Mouse (Mus musculus) lung, embryonic 16.5 days (tissue): ENCODE results near the gene Tenm4. TPM values are rescaled to one million over a fixed set of nuclear protein-coding genes. Genes with fewer than 3 reads are reported as not detected.
A peak's percentile ranks its signal among the peaks of the same experiment; 100 is the strongest.
"Not testable (repeated sequence)": the region's sequence is repeated elsewhere in the genome, so short reads cannot be mapped to it uniquely, and the experiment has no call there.

ENCODE experiments used
- ATAC-seq: fragments of 200-750 bp; cut with Nextera tagmentation; 2 replicates; pipeline ENCODE4 v1.8.0; 2017; ENCODE audit warnings: low read depth, mild to moderate bottlenecking, moderate library complexity
- H3K27ac ChIP-seq: fragments of 300-500 bp; sonication (generic); 2 replicates; pipeline ENCODE4 v1.5.1; 2014; ENCODE audit warnings: mild to moderate bottlenecking, control low read depth, low read length
- H3K27me3 ChIP-seq: fragments of 300-500 bp; sonication (generic); 2 replicates; pipeline ENCODE4 v1.6.1; 2014; ENCODE audit warnings: low read depth, low read length, mixed read lengths; ENCODE audit not compliant: control insufficient read depth, insufficient read depth
- H3K36me3 ChIP-seq: fragments of 300-500 bp; sonication (generic); 2 replicates; pipeline ENCODE4 v1.6.1; 2014; ENCODE audit warnings: low read length; ENCODE audit not compliant: control insufficient read depth, insufficient read depth
- H3K4me1 ChIP-seq: fragments of 300-500 bp; sonication (generic); replicated peaks from 2 replicates; pipeline ENCODE4 v1.6.1; 2014; ENCODE audit warnings: low read length, mixed read lengths; ENCODE audit not compliant: control insufficient read depth, insufficient read depth
- H3K4me2 ChIP-seq: fragments of 300-500 bp; sonication (generic); 2 replicates; pipeline ENCODE4 v1.6.1; 2014; ENCODE audit warnings: low read depth, low read length, control low read depth
- H3K4me3 ChIP-seq: fragments of 300-500 bp; sonication (generic); 2 replicates; pipeline ENCODE4 v1.5.1; 2014; ENCODE audit warnings: mild to moderate bottlenecking, low read length, control low read depth
- H3K9ac ChIP-seq: fragments of 300-500 bp; sonication (generic); 2 replicates; pipeline ENCODE4 v1.6.1; 2014; ENCODE audit warnings: low read length, control low read depth
- H3K9me3 ChIP-seq: fragments of 300-500 bp; sonication (generic); 2 replicates; pipeline ENCODE4 v1.6.1; 2016; ENCODE audit warnings: low read length; ENCODE audit not compliant: control insufficient read depth
- WGBS: fragments of 180-500 bp; shearing (Covaris S2); extraction: QIAGEN DNeasy Blood & Tissue Kit; methylation state at CpG from one replicate; pipeline ENCODE4 v1.1.7; 2014; 5-methylcytosine and 5-hydroxymethylcytosine counted together
- polyA plus RNA-seq: library from polyadenylated mRNA; unstranded; fragments of >200 nt; fragmentation: Nextera tagmentation; extraction: Ambion mirVana; gene quantifications from 2 replicates; pipeline ENCODE4 v1.2.1, GENCODE M21; 2015

Tenm4 gene
- polyA plus RNA-seq, 1 experiment from 2014 or later, result 18.5 TPM

DNA sequence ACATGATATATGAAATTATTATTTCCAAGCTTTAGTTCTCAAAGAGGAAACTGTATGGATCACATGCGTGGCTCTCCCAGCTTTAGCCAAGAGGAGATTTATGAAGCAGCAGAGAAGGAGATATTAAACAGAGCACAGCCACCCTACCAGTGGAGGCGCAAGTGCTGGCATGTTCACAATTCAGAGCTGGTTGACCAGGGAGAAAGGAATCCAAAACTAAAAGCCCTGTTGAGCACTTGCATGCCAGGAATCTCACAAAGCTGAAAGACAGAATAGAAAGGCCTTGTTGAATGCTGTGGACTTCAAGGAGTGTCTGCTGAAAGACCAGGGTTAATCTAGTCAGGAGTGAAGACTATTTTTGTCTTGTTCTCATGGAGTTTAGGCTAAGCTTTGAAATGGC, 446.3 kb downstream of the Tenm4 start:
- no peak overlapping the region for H3K9ac ChIP-seq
- no peak overlapping the region for H3K27ac ChIP-seq
- H3K4me2 ChIP-seq, result no peak overlapping the region
- WGBS, result 79% methylated on average over 2 of the region's 2 CpGs
- H3K4me1 ChIP-seq, result no peaks in the 10 kb centered on the region
- no peaks in the 10 kb centered on the region for H3K27me3 ChIP-seq
- no peaks in the 10 kb centered on the region for H3K9me3 ChIP-seq
- no peak overlapping the region for H3K4me3 ChIP-seq
- no peak for ATAC-seq
- H3K36me3 ChIP-seq, result no peaks in the 10 kb centered on the region

DNA sequence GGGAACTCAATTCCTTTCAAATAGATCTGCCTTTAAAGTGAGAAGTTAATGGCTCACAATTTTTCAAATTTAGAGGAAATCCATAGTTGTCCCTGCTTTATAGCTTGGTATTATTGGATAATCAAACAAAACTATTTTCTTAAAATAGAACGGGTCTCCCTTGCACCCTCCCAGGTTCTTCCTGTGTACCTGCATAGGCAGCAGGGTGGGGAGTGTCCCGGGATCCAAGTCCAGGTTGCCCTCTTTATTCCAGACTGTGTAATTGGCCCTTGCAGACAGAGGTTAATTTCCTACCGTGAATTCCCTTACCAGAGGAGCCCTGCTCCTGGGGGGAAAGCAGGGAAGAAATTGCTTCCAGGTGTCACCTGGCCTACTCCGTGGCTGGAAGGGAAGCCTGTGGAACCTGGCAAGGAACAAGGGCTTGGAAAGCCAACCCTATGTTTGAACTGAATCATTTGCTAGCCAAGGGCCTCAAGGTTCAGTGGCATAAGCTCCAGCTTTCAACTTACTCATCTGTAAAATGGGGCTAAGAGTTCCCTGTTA, 449.0 kb downstream of the Tenm4 start:
- no peak overlapping the region for H3K27ac ChIP-seq
- H3K9ac ChIP-seq, result no peak overlapping the region
- no peaks in the 10 kb centered on the region for H3K4me1 ChIP-seq
- no peaks in the 10 kb centered on the region for H3K27me3 ChIP-seq
- no peak overlapping the region for H3K4me3 ChIP-seq
- H3K36me3 ChIP-seq, result no peaks in the 10 kb centered on the region
- H3K9me3 ChIP-seq, result no peaks in the 10 kb centered on the region
- 77% methylated on average over 4 of the region's 4 CpGs for WGBS
- ATAC-seq, result no peak
- H3K4me2 ChIP-seq, result no peak overlapping the region

DNA sequence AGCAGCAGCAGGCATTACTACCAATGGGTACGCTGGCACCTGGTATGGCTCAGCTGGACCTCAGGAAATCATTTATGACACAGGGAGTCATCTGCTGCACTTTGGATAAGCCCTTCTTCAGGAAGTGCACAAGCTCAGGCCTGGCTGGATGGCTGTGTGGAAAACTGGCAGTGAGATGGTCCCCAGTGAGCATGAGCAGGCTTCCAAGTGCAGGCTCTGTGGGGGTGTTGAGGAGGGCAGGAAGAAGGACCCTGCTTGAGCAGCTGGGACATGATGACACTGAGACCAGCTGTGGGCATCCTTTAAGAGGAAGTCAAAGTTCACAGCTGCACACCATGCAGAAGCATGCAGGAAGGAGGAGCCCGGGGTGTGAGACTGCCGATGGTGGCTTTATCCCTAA, 455.3 kb downstream of the Tenm4 start:
- Histone ChIP-seq H3K36me3 (no peaks in the 10 kb centered on the region), H3K9ac (no peak overlapping the region), H3K9me3 (no peaks in the 10 kb centered on the region), H3K27ac (no peak overlapping the region), H3K27me3 (no peaks in the 10 kb centered on the region), H3K4me1 (no peaks in the 10 kb centered on the region), H3K4me2 (no peak overlapping the region), H3K4me3 (no peak overlapping the region)
- 81% methylated on average over 3 of the region's 3 CpGs for WGBS
- no peak for ATAC-seq

GRCm38 (mm10) chr7:96630551-96630950, 459.5 kb downstream of the Tenm4 start:
- H3K36me3 ChIP-seq, ATAC-seq, H3K9ac ChIP-seq, H3K4me3 ChIP-seq, H3K9me3 ChIP-seq, H3K27ac ChIP-seq, H3K27me3 ChIP-seq, H3K4me1 ChIP-seq, H3K4me2 ChIP-seq: not testable (repeated sequence)
- 87% methylated on average over 9 of the region's 9 CpGs for WGBS

GRCm38 (mm10) chr7:96633008-96633407, 462.0 kb downstream of the Tenm4 start:
- Histone ChIP-seq H3K4me1 (no peaks in the 10 kb centered on the region), H3K4me3 (no peak overlapping the region), H3K27me3 (no peaks in the 10 kb centered on the region), H3K9me3 (no peaks in the 10 kb centered on the region), H3K27ac (no peak overlapping the region), H3K9ac (no peak overlapping the region), H3K4me2 (no peak overlapping the region), H3K36me3 (no peaks in the 10 kb centered on the region)
- peak; percentile 59 for ATAC-seq
- WGBS, result 50% methylated on average over 1 of the region's 1 CpGs

DNA sequence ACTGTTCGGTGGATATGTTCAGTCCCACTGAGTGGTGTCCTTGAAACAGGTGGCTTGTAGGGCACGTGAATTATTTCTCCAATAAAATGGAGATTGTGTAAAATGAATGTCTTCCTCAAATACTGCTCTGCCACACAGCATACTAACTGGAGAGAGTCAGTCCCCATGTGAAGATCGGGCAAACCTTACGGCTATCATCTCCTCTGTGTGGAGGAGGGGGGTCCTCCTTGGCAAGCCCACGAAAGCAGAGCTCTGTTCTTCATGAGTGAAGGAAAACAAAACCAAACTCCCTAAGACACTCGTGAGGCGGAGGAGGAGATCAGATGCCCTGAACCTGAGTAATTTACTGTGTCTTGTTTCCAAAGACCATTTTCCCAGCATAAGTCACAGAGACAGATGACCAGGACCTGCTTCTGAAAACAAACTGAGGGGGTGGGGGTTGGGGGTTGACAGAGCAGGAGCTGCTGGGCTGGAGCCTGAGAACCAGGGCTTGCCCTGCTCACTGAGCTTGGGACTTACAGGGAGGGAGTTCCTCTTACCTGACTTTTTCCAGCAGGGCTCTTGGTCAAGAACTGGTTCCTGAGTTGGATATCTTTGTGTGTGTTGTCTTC, 464.9 kb downstream of the Tenm4 start:
- H3K4me3 ChIP-seq, result no peak overlapping the region
- no peaks in the 10 kb centered on the region for H3K36me3 ChIP-seq
- H3K4me2 ChIP-seq, result no peak overlapping the region
- H3K9ac ChIP-seq, result no peak overlapping the region
- H3K9me3 ChIP-seq, result no peaks in the 10 kb centered on the region
- H3K27me3 ChIP-seq, result no peaks in the 10 kb centered on the region
- H3K4me1 ChIP-seq, result no peaks in the 10 kb centered on the region
- no peak overlapping the region for H3K27ac ChIP-seq
- WGBS, result 45% methylated on average over 7 of the region's 7 CpGs
- ATAC-seq, result no peak

DNA sequence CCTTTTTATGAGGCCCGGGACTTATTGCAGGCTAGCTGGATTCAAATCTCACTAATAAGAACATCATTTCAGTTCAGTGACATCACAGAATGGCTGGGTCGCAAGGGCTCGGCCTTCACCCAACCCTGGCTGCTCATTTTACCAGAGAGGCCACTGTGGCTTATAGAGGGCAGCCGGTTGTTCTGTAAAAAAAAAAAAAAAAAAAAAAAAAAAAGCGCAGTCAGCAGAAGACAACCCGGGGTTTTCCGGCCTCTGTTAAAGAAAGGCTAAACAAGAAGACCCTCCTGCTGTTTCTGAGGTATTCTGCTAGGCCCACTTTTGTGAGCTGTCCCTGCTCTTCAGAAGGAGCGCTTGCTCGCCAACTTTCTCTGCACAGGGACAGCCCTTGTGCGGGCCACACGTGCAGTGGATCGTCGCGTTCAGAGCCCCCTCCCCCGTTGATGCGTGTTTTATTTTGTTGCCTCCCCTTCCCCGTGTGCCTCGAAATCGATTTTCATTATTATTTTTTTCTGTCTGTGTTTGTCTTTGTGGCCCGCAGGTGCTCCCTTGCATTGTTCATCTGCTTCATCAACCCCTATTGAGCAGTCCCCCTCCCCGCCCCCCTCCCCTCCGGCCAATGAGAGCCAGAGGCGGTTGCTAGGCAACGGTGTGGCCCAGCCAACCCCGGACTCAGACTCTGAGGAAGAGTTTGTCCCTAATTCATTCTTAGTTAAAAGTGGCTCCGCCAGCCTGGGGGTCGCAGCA, 472.6 kb downstream of the Tenm4 start:
- 3% methylated on average over 27 of the region's 27 CpGs for whole genome bisulfite sequencing
- no peak overlapping the region for H3K9ac ChIP-seq
- no peaks in the 10 kb centered on the region for H3K9me3 ChIP-seq
- H3K4me2 ChIP-seq, result peak overlapping the region; percentile 64
- peak; percentile 90 for ATAC-seq
- no peaks in the 10 kb centered on the region; the same call in 1 of the 2 replicates for H3K27me3 ChIP-seq
- H3K36me3 ChIP-seq, result no peaks in the 10 kb centered on the region
- peaks cover 9% of the 10 kb centered on the region; the same call in 1 of the 2 replicates for H3K4me1 ChIP-seq
- no peak overlapping the region for H3K27ac ChIP-seq
- peak overlapping the region; percentile 29 for H3K4me3 ChIP-seq

DNA sequence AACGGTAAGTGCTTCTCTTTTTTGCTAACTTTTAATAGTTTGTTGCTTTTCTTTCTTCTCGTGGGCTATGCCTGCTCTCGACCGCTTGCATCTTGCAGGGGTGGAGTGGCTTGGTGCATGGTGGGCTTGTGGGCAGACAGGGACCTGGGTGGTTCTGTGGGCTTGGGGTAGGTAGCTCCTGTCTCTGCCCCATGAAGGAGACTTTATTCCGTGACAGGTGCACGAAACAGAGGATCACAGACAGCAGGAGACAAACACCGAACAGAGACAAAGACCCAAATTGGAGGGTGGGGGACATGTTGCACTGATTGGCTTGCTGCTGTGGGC, 473.1 kb downstream of the Tenm4 start:
- Histone ChIP-seq H3K27ac (no peak overlapping the region), H3K4me2 (peak overlapping the region; percentile 64), H3K27me3 (no peaks in the 10 kb centered on the region; the same call in 1 of the 2 replicates), H3K4me3 (peak overlapping the region; percentile 29), H3K9ac (no peak overlapping the region), H3K36me3 (no peaks in the 10 kb centered on the region), H3K9me3 (no peaks in the 10 kb centered on the region), H3K4me1 (peaks cover 9% of the 10 kb centered on the region; the same call in 1 of the 2 replicates)
- peak; percentile 35 for ATAC-seq
- 13% methylated on average over 7 of the region's 7 CpGs for WGBS

GRCm38 (mm10) chr7:96647657-96648056, 476.6 kb downstream of the Tenm4 start:
- Histone ChIP-seq H3K27me3 (no peaks in the 10 kb centered on the region; the same call in 1 of the 2 replicates), H3K4me1 (peaks cover 19% of the 10 kb centered on the region), H3K27ac (no peak overlapping the region), H3K4me3 (no peak overlapping the region), H3K9ac (no peak overlapping the region), H3K36me3 (no peaks in the 10 kb centered on the region), H3K9me3 (no peaks in the 10 kb centered on the region), H3K4me2 (no peak overlapping the region)
- WGBS, result 44% methylated on average over 4 of the region's 4 CpGs
- ATAC-seq, result no peak
